Mouse (Mus musculus): ENCODE measurements at regions not wholly inside any gene's neighbourhood (a gene's known extent, or its start where the extent isn't known, plus 50 kb on each side); places are given as distances from the start of the nearest gene placed in this dataset.
A peak's percentile ranks its signal among the peaks of the same experiment; 100 is the strongest.

- Histone ChIP-seq H3K4me1 (ENCODE audit: control insufficient read depth, insufficient read depth, low read length) (no peaks in the 10 kb centered on the region), H3K27me3 (ENCODE audit: control insufficient read depth, insufficient read depth, low read length) (no peaks in the 10 kb centered on the region)
These were observed 152.7 kb upstream of the G2e3 start for GRCm38 (mm10) chr12:51195136-51195535.

DNA sequence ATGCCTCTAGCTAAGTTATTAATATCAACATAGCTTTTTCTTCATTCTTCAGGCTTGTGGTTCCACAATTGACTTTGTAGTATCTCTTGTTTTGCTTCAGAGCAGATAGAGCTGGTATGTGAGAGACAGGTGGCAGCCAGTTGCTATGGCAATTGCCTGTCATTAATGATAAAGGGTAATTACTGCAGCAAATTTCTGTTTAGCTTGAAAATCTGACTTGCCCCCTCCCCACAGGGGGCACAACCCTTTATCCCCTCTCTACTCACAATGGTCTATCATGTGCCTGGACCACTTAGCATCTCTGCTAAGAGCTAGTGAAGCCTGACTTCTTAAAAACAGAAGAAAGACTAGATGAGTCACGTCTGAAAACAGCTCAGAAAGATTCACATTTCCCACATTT is 157.1 kb upstream of the G2e3 start:
- DNase-seq (ENCODE audit: low spot score) (no peak), ATAC-seq (replicated peaks; ENCODE audit: insufficient number of reproducible peaks, low FRiP score, low TSS enrichment, low read depth) (0 out of 2 replicates have a peak, but pooled peaks have one; percentile 46)
- Histone ChIP-seq H3K4me1 (ENCODE audit: control insufficient read depth, insufficient read depth, low read length) (no peaks in the 10 kb centered on the region), H3K9me3 (replicated peaks; ENCODE audit: control insufficient read depth, low read length) (no peaks in the 10 kb centered on the region), H3K9ac (replicated peaks; ENCODE audit: low read length) (no peak overlapping the region), H3K4me3 (ENCODE audit: low read depth, low read length) (no peak overlapping the region), H3K27me3 (ENCODE audit: control insufficient read depth, insufficient read depth, low read length) (no peaks in the 10 kb centered on the region), H3K36me3 (replicated peaks; ENCODE audit: control insufficient read depth, insufficient read depth, low read depth, low read length) (no peaks in the 10 kb centered on the region), H3K27ac (replicated peaks; ENCODE audit: low read depth, low read length) (no peak overlapping the region), H3K4me2 (ENCODE audit: low read depth, low read length) (no peak overlapping the region)
- WGBS = 33% methylated on average over 1 of the region's 1 CpGs

More at GRCm38 (mm10) chr12:51195136-51195535, 152.7 kb upstream of the G2e3 start:
- H3K36me3 ChIP-seq (replicated peaks; ENCODE audit: control insufficient read depth, insufficient read depth, low read depth, low read length) = no peaks in the 10 kb centered on the region
- no peak overlapping the region for H3K4me2 ChIP-seq (ENCODE audit: low read depth, low read length)
- no peaks in the 10 kb centered on the region for H3K9me3 ChIP-seq (replicated peaks; ENCODE audit: control insufficient read depth, low read length)
- H3K4me3 ChIP-seq (ENCODE audit: low read depth, low read length) = no peak overlapping the region
- ATAC-seq (replicated peaks; ENCODE audit: insufficient number of reproducible peaks, low FRiP score, low TSS enrichment, low read depth) (no peak), DNase-seq (ENCODE audit: low spot score) (no peak)
- WGBS = 75% methylated on average over 8 of the region's 8 CpGs
- no peak overlapping the region for H3K9ac ChIP-seq (replicated peaks; ENCODE audit: low read length)
- no peak overlapping the region for H3K27ac ChIP-seq (replicated peaks; ENCODE audit: low read depth, low read length)

- Histone ChIP-seq H3K4me3 (ENCODE audit: low read depth, low read length) (no peak overlapping the region), H3K9me3 (replicated peaks; ENCODE audit: control insufficient read depth, low read length) (no peaks in the 10 kb centered on the region), H3K27me3 (ENCODE audit: control insufficient read depth, insufficient read depth, low read length) (no peaks in the 10 kb centered on the region), H3K27ac (replicated peaks; ENCODE audit: low read depth, low read length) (no peak overlapping the region), H3K36me3 (replicated peaks; ENCODE audit: control insufficient read depth, insufficient read depth, low read depth, low read length) (no peaks in the 10 kb centered on the region), H3K9ac (replicated peaks; ENCODE audit: low read length) (no peak overlapping the region), H3K4me1 (ENCODE audit: control insufficient read depth, insufficient read depth, low read length) (no peaks in the 10 kb centered on the region), H3K4me2 (ENCODE audit: low read depth, low read length) (no peak overlapping the region)
- ATAC-seq (replicated peaks; ENCODE audit: insufficient number of reproducible peaks, low FRiP score, low TSS enrichment, low read depth) (no peak; the same call in 1 of the 2 replicates), DNase-seq (ENCODE audit: low spot score) (no peak)
- WGBS = 63% methylated on average over 5 of the region's 5 CpGs
These were observed 157.7 kb upstream of the G2e3 start for GRCm38 (mm10) chr12:51190186-51190585.

GRCm38 (mm10) chr12:51188229-51188628 is 159.6 kb upstream of the G2e3 start:
- Histone ChIP-seq H3K4me1 (ENCODE audit: control insufficient read depth, insufficient read depth, low read length) (no peaks in the 10 kb centered on the region), H3K36me3 (replicated peaks; ENCODE audit: control insufficient read depth, insufficient read depth, low read depth, low read length) (no peaks in the 10 kb centered on the region), H3K4me3 (ENCODE audit: low read depth, low read length) (no peak overlapping the region), H3K4me2 (ENCODE audit: low read depth, low read length) (no peak overlapping the region), H3K9me3 (replicated peaks; ENCODE audit: control insufficient read depth, low read length) (no peaks in the 10 kb centered on the region), H3K27ac (replicated peaks; ENCODE audit: low read depth, low read length) (no peak overlapping the region), H3K9ac (replicated peaks; ENCODE audit: low read length) (no peak overlapping the region), H3K27me3 (ENCODE audit: control insufficient read depth, insufficient read depth, low read length) (no peaks in the 10 kb centered on the region)
- ATAC-seq (replicated peaks; ENCODE audit: insufficient number of reproducible peaks, low FRiP score, low TSS enrichment, low read depth) = no peak; the same call in 1 of the 2 replicates
- peak; percentile 73 for DNase-seq (ENCODE audit: low spot score)

- WGBS = 76% methylated on average over 6 of the region's 6 CpGs
- Histone ChIP-seq H3K36me3 (replicated peaks; ENCODE audit: control insufficient read depth, insufficient read depth, low read depth, low read length) (no peaks in the 10 kb centered on the region), H3K4me3 (ENCODE audit: low read depth, low read length) (no peak overlapping the region)
These were observed 160.1 kb upstream of the G2e3 start for GRCm38 (mm10) chr12:51187726-51188125.

DNA sequence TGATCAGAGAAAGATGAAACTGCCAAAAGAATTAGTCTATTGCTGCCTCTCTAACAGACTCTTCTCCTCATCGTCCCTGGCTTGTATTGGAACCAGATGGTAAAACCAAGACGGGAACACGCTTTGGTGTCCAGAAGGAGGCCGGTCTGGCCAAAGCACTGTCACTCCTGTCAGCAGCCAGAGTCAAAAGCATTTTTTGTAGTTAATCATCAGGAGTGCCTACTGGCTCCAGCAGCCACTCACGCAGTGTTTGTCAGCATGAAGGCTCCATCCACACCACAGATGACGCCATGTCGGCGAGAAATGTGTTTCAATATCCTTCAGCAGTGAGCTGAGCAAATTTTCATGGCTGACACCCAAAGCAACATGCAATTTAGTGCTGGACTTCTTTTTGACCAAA is 162.1 kb upstream of the G2e3 start:
- Histone ChIP-seq H3K4me2 (ENCODE audit: low read depth, low read length) (no peak overlapping the region), H3K4me1 (ENCODE audit: control insufficient read depth, insufficient read depth, low read length) (no peaks in the 10 kb centered on the region), H3K27me3 (ENCODE audit: control insufficient read depth, insufficient read depth, low read length) (no peaks in the 10 kb centered on the region), H3K36me3 (replicated peaks; ENCODE audit: control insufficient read depth, insufficient read depth, low read depth, low read length) (no peaks in the 10 kb centered on the region), H3K27ac (replicated peaks; ENCODE audit: low read depth, low read length) (no peak overlapping the region), H3K4me3 (ENCODE audit: low read depth, low read length) (no peak overlapping the region), H3K9me3 (replicated peaks; ENCODE audit: control insufficient read depth, low read length) (no peaks in the 10 kb centered on the region), H3K9ac (replicated peaks; ENCODE audit: low read length) (no peak overlapping the region)
- ATAC-seq (replicated peaks; ENCODE audit: insufficient number of reproducible peaks, low FRiP score, low TSS enrichment, low read depth) = no peak
- DNase-seq (ENCODE audit: low spot score) = no peak
- WGBS = 58% methylated on average over 8 of the region's 8 CpGs

More at GRCm38 (mm10) chr12:51187726-51188125, 160.1 kb upstream of the G2e3 start:
- Histone ChIP-seq H3K9me3 (replicated peaks; ENCODE audit: control insufficient read depth, low read length) (no peaks in the 10 kb centered on the region), H3K4me1 (ENCODE audit: control insufficient read depth, insufficient read depth, low read length) (no peaks in the 10 kb centered on the region), H3K27me3 (ENCODE audit: control insufficient read depth, insufficient read depth, low read length) (no peaks in the 10 kb centered on the region), H3K27ac (replicated peaks; ENCODE audit: low read depth, low read length) (no peak overlapping the region), H3K4me2 (ENCODE audit: low read depth, low read length) (no peak overlapping the region), H3K9ac (replicated peaks; ENCODE audit: low read length) (no peak overlapping the region)
- DNase-seq (ENCODE audit: low spot score) (no peak), ATAC-seq (replicated peaks; ENCODE audit: insufficient number of reproducible peaks, low FRiP score, low TSS enrichment, low read depth) (no peak)

- ATAC-seq (replicated peaks; ENCODE audit: insufficient number of reproducible peaks, low FRiP score, low TSS enrichment, low read depth) = no peak
These were observed 172.7 kb upstream of the G2e3 start for GRCm38 (mm10) chr12:51174906-51175756.

GRCm38 (mm10) chr12:51165186-51165585 is 182.7 kb upstream of the G2e3 start:
- Histone ChIP-seq H3K4me3 (ENCODE audit: low read depth, low read length) (no peak overlapping the region), H3K4me1 (ENCODE audit: control insufficient read depth, insufficient read depth, low read length) (no peaks in the 10 kb centered on the region), H3K9ac (replicated peaks; ENCODE audit: low read length) (no peak overlapping the region), H3K27me3 (ENCODE audit: control insufficient read depth, insufficient read depth, low read length) (no peaks in the 10 kb centered on the region), H3K36me3 (replicated peaks; ENCODE audit: control insufficient read depth, insufficient read depth, low read depth, low read length) (no peaks in the 10 kb centered on the region), H3K9me3 (replicated peaks; ENCODE audit: control insufficient read depth, low read length) (no peaks in the 10 kb centered on the region), H3K27ac (replicated peaks; ENCODE audit: low read depth, low read length) (no peak overlapping the region), H3K4me2 (ENCODE audit: low read depth, low read length) (no peak overlapping the region)
- DNase-seq (ENCODE audit: low spot score) (no peak), ATAC-seq (replicated peaks; ENCODE audit: insufficient number of reproducible peaks, low FRiP score, low TSS enrichment, low read depth) (no peak)
- WGBS = 88% methylated on average over 7 of the region's 7 CpGs

More at GRCm38 (mm10) chr12:51174906-51175756, 172.7 kb upstream of the G2e3 start:
- no peak for DNase-seq (ENCODE audit: low spot score)
- Histone ChIP-seq H3K4me3 (ENCODE audit: low read depth, low read length) (no peak overlapping the region), H3K27ac (replicated peaks; ENCODE audit: low read depth, low read length) (no peak overlapping the region), H3K4me2 (ENCODE audit: low read depth, low read length) (no peak overlapping the region), H3K4me1 (ENCODE audit: control insufficient read depth, insufficient read depth, low read length) (no peaks in the 10 kb centered on the region), H3K9ac (replicated peaks; ENCODE audit: low read length) (no peak overlapping the region), H3K9me3 (replicated peaks; ENCODE audit: control insufficient read depth, low read length) (no peaks in the 10 kb centered on the region), H3K36me3 (replicated peaks; ENCODE audit: control insufficient read depth, insufficient read depth, low read depth, low read length) (no peaks in the 10 kb centered on the region), H3K27me3 (ENCODE audit: control insufficient read depth, insufficient read depth, low read length) (no peaks in the 10 kb centered on the region)
- 39% methylated on average over 16 of the region's 16 CpGs for WGBS

All from embryonic facial prominence, embryonic 11.5 days (tissue).